Mouse (Mus musculus): ENCODE data around the gene Itgb5. TPM values are rescaled to one million over a fixed set of nuclear protein-coding genes. Genes with fewer than 3 reads are reported as not detected.
A peak's percentile ranks its signal among the peaks of the same experiment; 100 is the strongest.

Gene Itgb5
- polyA plus RNA-seq, 1 experiment from 2014 or later: 21.3 TPM

GRCm38 (mm10) chr16:33939133-33939531 is 109.7 kb downstream of the Itgb5 start:
- WGBS: 81% methylated on average over 2 of the region's 2 CpGs
- no peak overlapping the region for H3K9ac ChIP-seq
- no peak for ATAC-seq (ENCODE audit: low FRiP score, low read depth)
- no peaks in the 10 kb centered on the region for H3K9me3 ChIP-seq
- no peaks in the 10 kb centered on the region for H3K27me3 ChIP-seq
- H3K36me3 ChIP-seq: no peaks in the 10 kb centered on the region
- peaks cover 43% of the 10 kb centered on the region for H3K4me1 ChIP-seq (replicated peaks)
- no peak overlapping the region for H3K27ac ChIP-seq (replicated peaks)
- H3K4me2 ChIP-seq: no peak overlapping the region
- H3K4me3 ChIP-seq: no peak overlapping the region

- Histone ChIP-seq H3K4me3 (no peak overlapping the region), H3K4me1 (replicated peaks) (peaks cover 38% of the 10 kb centered on the region), H3K27me3 (no peaks in the 10 kb centered on the region), H3K36me3 (no peaks in the 10 kb centered on the region), H3K9ac (no peak overlapping the region), H3K4me2 (no peak overlapping the region), H3K9me3 (no peaks in the 10 kb centered on the region), H3K27ac (replicated peaks) (no peak overlapping the region)
- no peak for ATAC-seq (ENCODE audit: low FRiP score, low read depth)
- WGBS: 74% methylated on average over 9 of the region's 9 CpGs
Measured at GRCm38 (mm10) chr16:33939636-33940035, 110.2 kb downstream of the Itgb5 start.

- Histone ChIP-seq H3K4me3 (no peak overlapping the region), H3K27ac (replicated peaks) (no peak overlapping the region), H3K27me3 (no peaks in the 10 kb centered on the region), H3K9me3 (no peaks in the 10 kb centered on the region), H3K9ac (no peak overlapping the region), H3K36me3 (no peaks in the 10 kb centered on the region), H3K4me1 (replicated peaks) (peaks cover 34% of the 10 kb centered on the region), H3K4me2 (no peak overlapping the region)
- no peak for ATAC-seq (ENCODE audit: low FRiP score, low read depth)
- WGBS: 79% methylated on average over 5 of the region's 5 CpGs
Measured at GRCm38 (mm10) chr16:33940095-33940494, 110.6 kb downstream of the Itgb5 start.

GRCm38 (mm10) chr16:33941271-33941781 is 111.9 kb downstream of the Itgb5 start:
- peaks cover 34% of the 10 kb centered on the region for H3K4me1 ChIP-seq (replicated peaks)
- no peaks in the 10 kb centered on the region for H3K27me3 ChIP-seq
- peak; percentile 65 for ATAC-seq (ENCODE audit: low FRiP score, low read depth)
- H3K9ac ChIP-seq: no peak overlapping the region
- H3K27ac ChIP-seq (replicated peaks): peak overlapping the region; percentile 3; the same call in 1 of the 2 replicates
- no peaks in the 10 kb centered on the region for H3K9me3 ChIP-seq
- H3K4me2 ChIP-seq: no peak overlapping the region
- 35% methylated on average over 11 of the region's 11 CpGs for WGBS
- H3K4me3 ChIP-seq: no peak overlapping the region
- H3K36me3 ChIP-seq: no peaks in the 10 kb centered on the region

- Histone ChIP-seq H3K27me3 (no peaks in the 10 kb centered on the region), H3K4me2 (no peak overlapping the region), H3K4me3 (no peak overlapping the region), H3K36me3 (no peaks in the 10 kb centered on the region), H3K27ac (replicated peaks) (no peak overlapping the region), H3K9me3 (no peaks in the 10 kb centered on the region), H3K4me1 (replicated peaks) (peaks cover 34% of the 10 kb centered on the region), H3K9ac (no peak overlapping the region)
- WGBS: 56% methylated on average over 11 of the region's 11 CpGs
- ATAC-seq (ENCODE audit: low FRiP score, low read depth): no peak
Measured at GRCm38 (mm10) chr16:33942341-33942740, 112.9 kb downstream of the Itgb5 start.

GRCm38 (mm10) chr16:33943388-33943787 is 113.9 kb downstream of the Itgb5 start:
- Histone ChIP-seq H3K27me3 (no peaks in the 10 kb centered on the region), H3K4me1 (replicated peaks) (peaks cover 34% of the 10 kb centered on the region), H3K4me2 (no peak overlapping the region), H3K9ac (no peak overlapping the region), H3K27ac (replicated peaks) (no peak overlapping the region), H3K4me3 (no peak overlapping the region), H3K36me3 (no peaks in the 10 kb centered on the region), H3K9me3 (no peaks in the 10 kb centered on the region)
- WGBS: 95% methylated on average over 6 of the region's 6 CpGs
- no peak for ATAC-seq (ENCODE audit: low FRiP score, low read depth)

GRCm38 (mm10) chr16:33944126-33944525 is 114.7 kb downstream of the Itgb5 start:
- no peak overlapping the region for H3K4me2 ChIP-seq
- no peak overlapping the region for H3K27ac ChIP-seq (replicated peaks)
- no peaks in the 10 kb centered on the region for H3K27me3 ChIP-seq
- no peak overlapping the region for H3K9ac ChIP-seq
- H3K4me3 ChIP-seq: no peak overlapping the region
- peaks cover 28% of the 10 kb centered on the region for H3K4me1 ChIP-seq (replicated peaks)
- H3K36me3 ChIP-seq: no peaks in the 10 kb centered on the region
- no peak for ATAC-seq (ENCODE audit: low FRiP score, low read depth)
- 70% methylated on average over 4 of the region's 4 CpGs for WGBS
- no peaks in the 10 kb centered on the region for H3K9me3 ChIP-seq

- Histone ChIP-seq H3K9ac (no peak overlapping the region), H3K27me3 (no peaks in the 10 kb centered on the region), H3K27ac (replicated peaks) (no peak overlapping the region), H3K4me3 (no peak overlapping the region), H3K4me1 (replicated peaks) (peaks cover 25% of the 10 kb centered on the region), H3K4me2 (no peak overlapping the region), H3K9me3 (no peaks in the 10 kb centered on the region), H3K36me3 (no peaks in the 10 kb centered on the region)
- ATAC-seq (ENCODE audit: low FRiP score, low read depth): no peak
- WGBS: 32% methylated on average over 6 of the region's 6 CpGs
Measured at GRCm38 (mm10) chr16:33944772-33945171, 115.3 kb downstream of the Itgb5 start.

- Histone ChIP-seq H3K36me3 (no peaks in the 10 kb centered on the region), H3K27me3 (no peaks in the 10 kb centered on the region), H3K4me1 (replicated peaks) (peaks cover 18% of the 10 kb centered on the region), H3K9ac (no peak overlapping the region), H3K4me3 (no peak overlapping the region), H3K9me3 (no peaks in the 10 kb centered on the region), H3K27ac (replicated peaks) (no peak overlapping the region), H3K4me2 (no peak overlapping the region)
- ATAC-seq (ENCODE audit: low FRiP score, low read depth): no peak
- 81% methylated on average over 7 of the region's 7 CpGs for WGBS
Measured at GRCm38 (mm10) chr16:33946021-33946420, 116.6 kb downstream of the Itgb5 start.

- Histone ChIP-seq H3K27ac (replicated peaks) (no peak overlapping the region), H3K9ac (no peak overlapping the region), H3K36me3 (0 out of 2 replicates have a peak, but pooled peaks cover 3% of the 10 kb centered on the region), H3K4me2 (no peak overlapping the region), H3K4me3 (no peak overlapping the region), H3K9me3 (no peaks in the 10 kb centered on the region), H3K27me3 (no peaks in the 10 kb centered on the region), H3K4me1 (replicated peaks) (no peaks in the 10 kb centered on the region)
- WGBS: 80% methylated on average over 17 of the region's 17 CpGs
- no peak for ATAC-seq (ENCODE audit: low FRiP score, low read depth)
Measured at GRCm38 (mm10) chr16:33947664-33948571, 118.5 kb downstream of the Itgb5 start.

- H3K36me3 ChIP-seq: peaks cover 20% of the 10 kb centered on the region
- WGBS: 79% methylated on average over 6 of the region's 6 CpGs
- no peaks in the 10 kb centered on the region for H3K27me3 ChIP-seq
- no peak overlapping the region for H3K9ac ChIP-seq
- no peak overlapping the region for H3K4me3 ChIP-seq
- H3K4me2 ChIP-seq: no peak overlapping the region
- ATAC-seq (ENCODE audit: low FRiP score, low read depth): peak; percentile 17; the same call in 1 of the 2 replicates
- no peak overlapping the region for H3K27ac ChIP-seq (replicated peaks)
- H3K9me3 ChIP-seq: no peaks in the 10 kb centered on the region
- H3K4me1 ChIP-seq (replicated peaks): no peaks in the 10 kb centered on the region
Measured at GRCm38 (mm10) chr16:33950386-33950785, 120.9 kb downstream of the Itgb5 start.

GRCm38 (mm10) chr16:33950830-33951229 is 121.4 kb downstream of the Itgb5 start:
- WGBS: 36% methylated on average over 4 of the region's 4 CpGs
- Histone ChIP-seq H3K4me3 (no peak overlapping the region), H3K27ac (replicated peaks) (no peak overlapping the region), H3K4me1 (replicated peaks) (no peaks in the 10 kb centered on the region), H3K27me3 (no peaks in the 10 kb centered on the region), H3K4me2 (no peak overlapping the region), H3K9ac (no peak overlapping the region), H3K36me3 (peaks cover 24% of the 10 kb centered on the region), H3K9me3 (no peaks in the 10 kb centered on the region)
- peak; percentile 57 for ATAC-seq (ENCODE audit: low FRiP score, low read depth)
